Mouse (Mus musculus): ENCODE measurements around the gene Tdrd12. TPM values are rescaled to one million over a fixed set of nuclear protein-coding genes. Genes with fewer than 3 reads are reported as not detected.

The Tdrd12 gene
- polyA plus RNA-seq (2012; rRNA removed), result 0.04 and 0.06 TPM in 2 replicates

DNA sequence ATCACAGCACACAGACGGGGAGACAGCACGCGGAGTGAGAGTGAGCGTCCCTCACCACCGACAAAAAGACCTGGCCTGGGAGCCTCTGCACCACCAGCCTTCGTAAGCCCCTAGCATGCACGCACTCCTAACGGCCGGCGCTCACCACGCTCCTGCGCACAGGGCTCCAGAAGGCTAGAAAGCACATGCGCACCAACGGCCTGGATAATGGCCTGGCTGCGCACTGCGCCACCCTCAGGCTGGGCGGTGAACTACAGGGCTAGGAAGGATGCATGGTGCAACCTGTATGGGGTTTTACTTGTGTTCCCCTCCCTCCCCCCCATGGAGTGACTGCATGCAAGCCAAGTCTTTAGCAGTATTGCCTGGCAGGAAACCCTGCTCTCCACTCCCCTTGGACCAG, at the start of gene Tdrd12:
TSS of gene Tdrd12 (minus strand) at position 184 of the 400 bp plus-strand sequence.
- H3K4me3 ChIP-seq (replicated peaks; ENCODE audit: extremely low read depth, low read depth, low read length), result no peak within 1 kb of the TSS
- no peak for TF ChIP-seq CTCF (IDR thresholded peaks at IDR 0.05; ENCODE audit: insufficient read depth, low read length)
- TF ChIP-seq POLR2A (IDR thresholded peaks at IDR 0.05; ENCODE audit: borderline replicate concordance, extremely low read depth, low read depth, low read length), result no peak
- 92% methylated on average over 17 of the region's 17 CpGs for WGBS
- DNase-seq, result no peak
- no peaks in the 10 kb centered on the region for H3K4me1 ChIP-seq (ENCODE audit: control insufficient read depth, insufficient read depth, low read length)

DNA sequence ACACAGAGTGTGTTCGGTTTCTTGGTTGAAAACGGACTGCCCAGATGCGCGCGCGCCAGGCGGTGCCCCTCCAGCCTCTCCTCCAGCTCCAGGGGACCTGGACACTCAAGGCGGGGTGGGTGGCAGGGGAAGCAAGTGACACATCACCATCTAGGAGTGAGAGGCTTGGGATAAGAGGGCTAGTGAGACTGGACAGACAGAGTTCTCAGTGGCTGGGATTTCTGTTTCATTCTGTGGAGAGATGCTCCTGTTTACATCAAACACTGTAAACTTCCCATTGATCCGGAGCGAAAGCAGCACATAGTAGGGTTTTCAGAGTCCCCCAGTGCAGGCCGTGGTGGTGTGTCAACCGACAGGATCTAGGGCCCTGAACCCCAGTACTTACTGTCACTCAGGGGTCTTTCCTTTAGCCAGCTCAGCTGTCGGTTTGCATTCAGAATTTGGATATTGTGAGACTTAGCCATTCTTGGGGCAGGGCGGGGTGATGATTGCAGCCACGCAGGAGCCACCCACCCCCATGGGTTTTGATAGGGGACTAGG, 49.4 kb upstream of the Tdrd12 start:
- TF ChIP-seq POLR2A (IDR thresholded peaks at IDR 0.05; ENCODE audit: borderline replicate concordance, extremely low read depth, low read depth, low read length), result no peak
- no peak for TF ChIP-seq CTCF (IDR thresholded peaks at IDR 0.05; ENCODE audit: insufficient read depth, low read length)
- Histone ChIP-seq H3K4me1 (ENCODE audit: control insufficient read depth, insufficient read depth, low read length) (peaks cover 9% of the 10 kb centered on the region), H3K4me3 (replicated peaks; ENCODE audit: extremely low read depth, low read depth, low read length) (peak overlapping the region; percentile 24)
- WGBS, result 19% methylated on average over 15 of the region's 15 CpGs
- no peak for DNase-seq

DNA sequence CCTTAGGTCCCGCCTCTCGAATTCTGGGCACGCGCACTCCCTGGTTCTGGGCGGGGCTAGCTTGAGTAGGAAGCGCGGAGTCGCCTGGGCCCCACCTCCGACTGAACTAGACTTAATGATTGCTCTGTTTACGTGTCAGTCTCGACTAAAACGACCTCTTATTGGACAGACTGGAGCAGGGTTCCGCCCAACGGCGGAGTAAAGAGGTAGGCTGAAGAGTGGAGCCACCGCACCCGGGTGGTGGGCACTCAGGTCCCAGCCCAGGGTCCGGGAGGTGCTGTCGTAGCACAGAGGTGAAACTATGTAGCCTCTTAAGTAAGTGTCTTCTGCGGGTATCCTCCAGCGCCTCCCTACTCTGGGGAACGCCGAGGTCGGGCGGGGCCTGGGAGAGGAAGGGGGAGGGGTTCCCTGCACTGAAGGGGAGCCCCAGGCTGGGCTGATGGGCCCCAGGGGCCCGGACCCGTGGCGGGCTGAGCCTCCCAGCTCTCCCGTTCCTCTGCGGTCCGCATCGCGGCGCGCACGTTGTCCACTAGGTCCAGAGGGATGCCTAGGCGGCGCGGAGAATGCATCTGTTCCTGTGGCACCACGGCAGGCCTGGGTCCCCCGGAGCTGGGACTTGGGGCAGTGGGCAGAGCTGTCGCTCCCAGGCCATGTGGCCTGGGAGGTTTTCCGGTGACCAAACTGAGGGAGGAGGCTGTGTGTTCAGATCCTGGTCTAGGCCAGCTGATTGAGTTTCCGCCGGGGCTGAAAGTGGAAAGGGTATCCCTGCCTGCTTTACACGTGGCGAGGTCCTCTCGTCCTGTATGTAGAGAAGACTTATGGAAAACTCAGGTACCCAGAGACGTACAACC, 48.7 kb upstream of the Tdrd12 start, which contains the start of gene Ankrd27:
TSS of gene Ankrd27 (plus strand) at position 190 of the 851 bp plus-strand sequence.
- TF ChIP-seq CTCF (IDR thresholded peaks at IDR 0.05; ENCODE audit: insufficient read depth, low read length) (no peak), POLR2A (IDR thresholded peaks at IDR 0.05; ENCODE audit: borderline replicate concordance, extremely low read depth, low read depth, low read length) (peak; percentile 75; the same call in 1 of the 2 replicates)
- DNase-seq, result peak; percentile 93
- H3K4me1 ChIP-seq (ENCODE audit: control insufficient read depth, insufficient read depth, low read length), result peaks cover 9% of the 10 kb centered on the region
- peak within 1 kb of the TSS; percentile 89 for H3K4me3 ChIP-seq (replicated peaks; ENCODE audit: extremely low read depth, low read depth, low read length)
- under 1% methylated on average over 49 of the region's 49 CpGs for WGBS

DNA sequence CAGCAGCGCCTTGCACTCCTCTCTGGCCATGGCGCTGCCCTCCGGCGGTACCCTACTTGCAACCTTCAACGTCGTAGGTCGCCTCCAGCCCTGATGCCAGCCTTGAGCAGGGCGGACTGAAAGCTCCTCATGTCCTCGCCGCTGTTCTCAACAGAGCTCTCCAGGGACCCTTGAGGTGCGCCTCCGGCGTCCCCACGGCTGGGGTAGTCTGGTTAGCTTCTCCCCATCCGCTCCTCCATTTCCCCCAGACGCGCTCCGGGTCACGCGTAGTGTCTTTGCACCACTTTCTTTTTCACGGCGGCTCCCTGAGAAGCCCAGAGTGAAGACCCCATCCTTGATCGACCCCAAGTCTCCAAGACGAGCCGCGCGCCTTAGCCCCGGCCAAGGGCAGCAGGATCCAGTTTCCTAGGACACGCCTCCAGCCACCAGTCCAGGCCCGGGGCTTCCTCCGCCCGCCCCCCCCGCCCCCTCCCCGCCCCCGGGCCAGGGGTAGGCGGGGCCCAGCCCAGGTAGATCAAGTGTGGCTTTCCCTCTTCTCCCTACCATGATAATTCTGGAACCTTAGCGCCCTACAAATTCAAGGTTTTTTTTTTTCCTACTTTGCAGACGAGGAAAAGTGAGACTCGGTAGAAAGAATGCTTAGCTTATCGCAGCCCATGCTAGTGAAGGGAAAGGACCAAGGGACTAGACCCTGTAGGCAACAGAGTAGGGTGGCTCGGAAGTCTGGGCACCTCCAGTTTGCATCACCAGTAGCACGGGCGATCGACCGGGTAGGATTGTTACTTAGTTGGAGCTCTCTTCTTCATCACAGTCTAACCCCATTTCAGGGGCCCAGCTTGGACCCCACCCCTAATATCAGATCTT, 47.9 kb upstream of the Tdrd12 start, which contains the start of gene Rgs9bp:
TSS of gene Rgs9bp (minus strand) at position 392 of the 864 bp plus-strand sequence.
- 1% methylated on average over 45 of the region's 45 CpGs for WGBS
- TF ChIP-seq POLR2A (IDR thresholded peaks at IDR 0.05; ENCODE audit: borderline replicate concordance, extremely low read depth, low read depth, low read length), result 0 out of 2 replicates have a peak, but pooled peaks have one; percentile 9
- TF ChIP-seq CTCF (IDR thresholded peaks at IDR 0.05; ENCODE audit: insufficient read depth, low read length), result no peak
- peaks cover 9% of the 10 kb centered on the region for H3K4me1 ChIP-seq (ENCODE audit: control insufficient read depth, insufficient read depth, low read length)
- H3K4me3 ChIP-seq (replicated peaks; ENCODE audit: extremely low read depth, low read depth, low read length), result peak within 1 kb of the TSS; percentile 89
- peak; percentile 47 for DNase-seq

DNA sequence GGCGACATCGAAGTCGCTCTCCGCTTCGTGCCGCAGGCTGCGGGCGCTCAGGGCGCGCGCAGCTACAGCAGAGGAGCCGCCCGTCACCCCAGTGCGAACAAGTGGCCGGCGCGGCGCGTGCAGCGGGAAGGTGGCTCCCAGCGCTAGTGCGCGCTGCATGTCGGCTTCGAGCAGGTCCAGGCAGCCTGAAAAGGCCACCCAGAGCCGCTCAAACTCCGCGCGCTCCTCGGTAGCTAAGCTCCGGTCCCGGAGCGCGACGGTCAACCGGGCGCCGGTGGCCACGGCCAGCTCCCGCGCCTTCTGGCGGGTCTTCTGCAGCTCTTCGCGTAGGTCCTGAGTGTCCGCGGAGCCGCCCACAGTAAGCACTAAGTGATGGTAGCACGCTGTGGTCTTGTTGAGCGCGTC, 47.2 kb upstream of the Tdrd12 start:
- TF ChIP-seq CTCF (IDR thresholded peaks at IDR 0.05; ENCODE audit: insufficient read depth, low read length) (no peak), POLR2A (IDR thresholded peaks at IDR 0.05; ENCODE audit: borderline replicate concordance, extremely low read depth, low read depth, low read length) (no peak)
- DNase-seq, result no peak
- Histone ChIP-seq H3K4me1 (ENCODE audit: control insufficient read depth, insufficient read depth, low read length) (peaks cover 9% of the 10 kb centered on the region), H3K4me3 (replicated peaks; ENCODE audit: extremely low read depth, low read depth, low read length) (peak overlapping the region; percentile 65)
- under 1% methylated on average over 50 of the region's 50 CpGs for WGBS

DNA sequence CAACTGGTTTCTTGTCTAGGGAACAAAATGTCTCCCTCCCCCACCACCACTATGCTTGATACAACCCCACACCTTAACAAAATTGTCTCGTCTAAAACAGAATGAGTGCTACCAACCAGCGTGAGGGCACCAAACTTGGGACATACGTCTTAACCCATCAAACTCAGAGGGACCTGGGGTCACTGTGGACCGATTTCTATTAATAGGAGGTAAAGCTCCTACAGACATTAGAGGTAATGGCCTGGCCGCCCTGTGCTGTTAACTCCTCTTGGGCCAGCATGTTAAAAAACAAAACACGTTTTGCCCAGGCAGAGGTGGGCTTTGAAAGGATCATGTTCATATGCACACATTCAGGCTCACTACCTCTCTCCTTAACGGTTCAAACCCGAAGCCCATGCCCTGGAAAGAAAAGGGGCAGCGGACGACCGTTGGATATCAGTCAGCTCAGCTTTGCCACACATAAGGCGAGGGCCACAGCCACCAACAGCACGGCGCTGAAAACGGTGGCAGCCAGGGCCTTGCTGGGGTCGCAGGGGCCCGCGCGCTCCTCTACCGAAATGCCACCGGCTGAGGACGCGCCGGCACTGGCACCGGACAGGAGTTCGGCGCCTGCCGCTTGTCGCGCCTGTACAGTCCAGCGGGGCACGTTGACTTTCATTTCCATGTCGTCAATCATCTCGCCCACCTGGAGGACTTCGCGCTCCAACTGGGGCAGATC, 46.7 kb upstream of the Tdrd12 start:
- DNase-seq, result peak; percentile 38
- WGBS, result 8% methylated on average over 36 of the region's 36 CpGs
- no peak for TF ChIP-seq POLR2A (IDR thresholded peaks at IDR 0.05; ENCODE audit: borderline replicate concordance, extremely low read depth, low read depth, low read length)
- TF ChIP-seq CTCF (IDR thresholded peaks at IDR 0.05; ENCODE audit: insufficient read depth, low read length), result no peak
- Histone ChIP-seq H3K4me1 (ENCODE audit: control insufficient read depth, insufficient read depth, low read length) (peaks cover 9% of the 10 kb centered on the region), H3K4me3 (replicated peaks; ENCODE audit: extremely low read depth, low read depth, low read length) (peak overlapping the region; percentile 65)

DNA sequence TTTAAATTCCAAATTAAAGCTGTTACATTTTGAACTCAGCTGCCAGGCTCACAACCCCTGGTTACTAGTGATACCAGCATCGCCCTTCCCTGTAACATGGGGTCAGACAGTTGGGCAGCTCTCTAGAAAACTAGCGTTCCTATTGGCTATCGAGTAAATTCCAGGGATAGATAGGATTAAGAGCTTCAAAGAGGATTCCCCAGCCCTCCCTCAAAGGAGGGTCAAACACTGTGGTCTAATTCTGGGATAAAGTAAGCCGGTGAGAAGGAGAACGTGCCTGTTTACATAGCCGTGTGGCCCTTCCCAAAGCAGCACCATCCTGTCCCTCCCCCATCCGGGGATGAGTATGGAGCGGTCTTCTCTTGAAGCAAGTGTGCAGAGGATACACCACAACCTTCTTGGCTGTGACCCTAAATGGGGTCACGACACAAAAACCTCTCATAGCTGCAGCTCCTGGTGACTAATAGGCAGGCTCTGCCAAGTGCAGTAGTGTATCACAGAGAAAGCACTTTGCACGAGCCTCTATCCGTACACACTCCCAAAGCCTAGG, 46.0 kb upstream of the Tdrd12 start:
- no peak for DNase-seq
- TF ChIP-seq POLR2A (IDR thresholded peaks at IDR 0.05; ENCODE audit: borderline replicate concordance, extremely low read depth, low read depth, low read length) (no peak), CTCF (IDR thresholded peaks at IDR 0.05; ENCODE audit: insufficient read depth, low read length) (no peak)
- H3K4me3 ChIP-seq (replicated peaks; ENCODE audit: extremely low read depth, low read depth, low read length), result no peak overlapping the region
- H3K4me1 ChIP-seq (ENCODE audit: control insufficient read depth, insufficient read depth, low read length), result peaks cover 9% of the 10 kb centered on the region
- 23% methylated on average over 11 of the region's 11 CpGs for WGBS

DNA sequence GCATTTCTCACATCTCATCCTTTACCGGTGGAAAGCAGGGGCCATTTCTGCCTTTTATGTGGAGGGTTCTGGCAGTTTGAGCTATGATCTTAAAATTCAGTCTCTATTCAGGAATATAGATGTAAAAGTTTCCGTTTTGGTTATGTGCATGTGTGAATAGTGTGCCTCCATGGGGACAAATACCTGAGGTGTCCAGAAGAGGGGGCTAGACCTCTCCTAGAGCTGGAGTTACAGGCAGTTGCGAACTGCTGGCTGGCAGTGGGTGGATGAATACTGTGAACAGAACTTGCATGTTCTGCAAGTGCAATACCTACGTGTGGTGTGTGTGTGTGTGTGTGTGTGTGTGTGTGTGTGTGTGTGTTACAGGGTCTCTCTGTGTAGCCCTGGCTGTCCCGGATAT, 45.2 kb upstream of the Tdrd12 start:
- Histone ChIP-seq H3K4me3 (replicated peaks; ENCODE audit: extremely low read depth, low read depth, low read length) (no peak overlapping the region), H3K4me1 (ENCODE audit: control insufficient read depth, insufficient read depth, low read length) (peaks cover 9% of the 10 kb centered on the region)
- TF ChIP-seq POLR2A (IDR thresholded peaks at IDR 0.05; ENCODE audit: borderline replicate concordance, extremely low read depth, low read depth, low read length) (no peak), CTCF (IDR thresholded peaks at IDR 0.05; ENCODE audit: insufficient read depth, low read length) (no peak)
- 70% methylated on average over 5 of the region's 5 CpGs for WGBS
- no peak for DNase-seq
